Mouse (Mus musculus): ENCODE results near the gene Ttll2.
"Not testable (repeated sequence)": the region's sequence is repeated elsewhere in the genome, so short reads cannot be mapped to it uniquely, and the experiment has no call there.

DNA sequence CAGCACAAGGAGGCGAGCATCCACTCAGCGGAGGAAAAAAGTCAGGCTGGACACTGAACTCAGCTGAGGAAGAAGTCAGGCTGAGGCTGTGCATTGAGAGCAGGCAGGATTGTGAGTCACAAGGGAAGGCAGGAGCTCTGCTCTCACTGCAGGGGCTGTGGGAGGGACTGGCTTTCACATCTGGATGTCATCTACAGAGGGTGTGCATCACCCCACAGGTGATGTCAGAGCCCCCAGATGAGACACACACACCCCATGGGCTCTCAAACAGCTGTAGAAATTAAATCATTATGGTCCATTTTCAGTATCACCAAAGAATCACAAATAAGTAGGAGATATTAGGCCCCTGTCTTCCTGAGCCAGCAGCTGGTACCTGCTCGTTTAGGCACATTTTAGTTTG, 32.9 kb upstream of the Ttll2 start, which contains the start of gene Unc93a2:
- not testable (repeated sequence) for TF ChIP-seq POLR2A (IDR thresholded peaks at IDR 0.05; ENCODE audit: borderline replicate concordance, control insufficient read depth, low read depth, low read length); CTCF (IDR thresholded peaks at IDR 0.05; ENCODE audit: control insufficient read depth, insufficient read depth, low read length)

Data from bone marrow, adult 2 months (tissue).